Mouse (Mus musculus) lung, postnatal 25 days (tissue): Measurements from ENCODE around the gene Dnajc27.
A peak's percentile ranks its signal among the peaks of the same experiment; 100 is the strongest.

ENCODE experiments used
- DNase-seq: peaks from one replicate; pipeline ENCODE4 v3.0.0; 2022; ENCODE audit warnings: low spot score

Gene Dnajc27

GRCm38 (mm10) chr12:4082132-4083001 lies at the start of gene Dnajc27:
Dnajc27 (plus strand) TSS chr12:4082583.
- DNase-seq, result peak; percentile 92

GRCm38 (mm10) chr12:4036157-4036556 lies 46.2 kb upstream of the Dnajc27 start:
- no peak for DNase-seq

- DNase-seq, result no peak
Observed at GRCm38 (mm10) chr12:4037511-4037910, 44.9 kb upstream of the Dnajc27 start.

GRCm38 (mm10) chr12:4038061-4039041 lies 44.0 kb upstream of the Dnajc27 start, which contains the start of gene Efr3b:
Efr3b (minus strand) TSS chr12:4038915.
- DNase-seq, result peak; percentile 80

- DNase-seq, result no peak
Observed at GRCm38 (mm10) chr12:4039046-4039445, 43.3 kb upstream of the Dnajc27 start.

GRCm38 (mm10) chr12:4042411-4042810 lies 40.0 kb upstream of the Dnajc27 start:
- DNase-seq, result no peak

GRCm38 (mm10) chr12:4045992-4046391 lies 36.4 kb upstream of the Dnajc27 start:
- DNase-seq, result no peak

GRCm38 (mm10) chr12:4048031-4048430 lies 34.4 kb upstream of the Dnajc27 start:
- no peak for DNase-seq

- DNase-seq, result no peak
Observed at GRCm38 (mm10) chr12:4050861-4051425, 31.4 kb upstream of the Dnajc27 start.

- DNase-seq, result no peak
Observed at GRCm38 (mm10) chr12:4053643-4054042, 28.7 kb upstream of the Dnajc27 start.

GRCm38 (mm10) chr12:4054845-4055244 lies 27.5 kb upstream of the Dnajc27 start:
- DNase-seq, result no peak

GRCm38 (mm10) chr12:4058321-4058720 lies 24.1 kb upstream of the Dnajc27 start:
- no peak for DNase-seq

- no peak for DNase-seq
Observed at GRCm38 (mm10) chr12:4059683-4060082, 22.7 kb upstream of the Dnajc27 start.

- DNase-seq, result no peak
Observed at GRCm38 (mm10) chr12:4065498-4065897, 16.9 kb upstream of the Dnajc27 start.

GRCm38 (mm10) chr12:4065944-4066343 lies 16.4 kb upstream of the Dnajc27 start:
- DNase-seq, result no peak

GRCm38 (mm10) chr12:4066681-4067459 lies 15.5 kb upstream of the Dnajc27 start:
- DNase-seq, result no peak

GRCm38 (mm10) chr12:4068551-4068950 lies 13.8 kb upstream of the Dnajc27 start:
- no peak for DNase-seq

- no peak for DNase-seq
Observed at GRCm38 (mm10) chr12:4071671-4072070, 10.7 kb upstream of the Dnajc27 start.

GRCm38 (mm10) chr12:4075407-4075806 lies 7.0 kb upstream of the Dnajc27 start:
- no peak for DNase-seq

GRCm38 (mm10) chr12:4076383-4076782 lies 6.0 kb upstream of the Dnajc27 start:
- no peak for DNase-seq

- no peak for DNase-seq
Observed at GRCm38 (mm10) chr12:4078069-4078468, 4.3 kb upstream of the Dnajc27 start.
